Mouse (Mus musculus) kidney, postnatal 4 days (tissue): Measurements from ENCODE around the gene Cnr2.
"Not testable (repeated sequence)": the region's sequence is repeated elsewhere in the genome, so short reads cannot be mapped to it uniquely, and the experiment has no call there.

Experiments
- DNase-seq, 2 experiments: peaks; one replicate each; pipeline ENCODE4 v3.0.0; 2021; ENCODE audit warnings: mixed read lengths in 2 of 2

The Cnr2 gene

GRCm38 (mm10) chr4:135938858-135939257, 43.7 kb downstream of the Cnr2 start:
- no peak for DNase-seq

GRCm38 (mm10) chr4:135941026-135941425, 45.8 kb downstream of the Cnr2 start:
- DNase-seq: not testable (repeated sequence)

GRCm38 (mm10) chr4:135942193-135942592, 47.0 kb downstream of the Cnr2 start:
- DNase-seq: no peak

DNA sequence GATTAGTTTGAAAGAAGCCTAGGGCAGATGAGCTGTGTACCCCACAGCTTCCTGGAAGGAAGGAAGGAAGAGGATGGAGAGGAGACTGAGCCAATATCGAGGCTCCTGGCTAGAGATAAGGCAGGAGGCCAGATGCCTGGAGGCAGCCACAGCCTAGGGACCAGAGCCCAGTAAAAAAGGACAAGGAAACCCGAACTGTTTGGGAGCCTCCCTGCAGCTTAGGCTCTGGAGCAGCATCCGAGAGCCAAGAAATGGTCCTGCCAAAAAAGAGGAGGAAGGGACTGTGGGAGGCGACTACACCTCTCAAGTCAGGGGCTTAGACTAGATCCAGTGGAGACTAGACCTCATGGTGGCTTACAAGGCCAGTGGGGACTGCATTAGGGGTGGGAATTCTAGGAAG, 48.2 kb downstream of the Cnr2 start:
- DNase-seq: no peak

DNA sequence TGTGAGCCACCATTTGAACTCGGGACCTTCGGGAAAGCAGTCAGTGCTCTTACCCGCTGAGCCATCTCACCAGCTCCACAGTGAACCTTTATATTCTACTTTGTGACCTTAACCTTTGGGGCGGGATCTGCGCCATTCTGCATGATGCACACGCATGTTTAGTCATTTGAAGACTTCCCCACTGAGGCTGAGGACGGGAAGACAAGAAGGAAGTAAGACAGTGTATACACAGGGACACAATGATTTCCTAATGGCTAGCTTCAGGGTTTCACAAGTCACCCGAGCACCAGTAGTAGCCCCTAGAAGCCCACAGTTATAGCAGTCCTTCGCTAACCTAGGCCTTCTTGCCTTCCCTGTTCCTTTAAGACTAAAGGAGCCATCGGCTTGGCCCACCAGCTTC, 50.5 kb downstream of the Cnr2 start:
- no peak for DNase-seq

DNA sequence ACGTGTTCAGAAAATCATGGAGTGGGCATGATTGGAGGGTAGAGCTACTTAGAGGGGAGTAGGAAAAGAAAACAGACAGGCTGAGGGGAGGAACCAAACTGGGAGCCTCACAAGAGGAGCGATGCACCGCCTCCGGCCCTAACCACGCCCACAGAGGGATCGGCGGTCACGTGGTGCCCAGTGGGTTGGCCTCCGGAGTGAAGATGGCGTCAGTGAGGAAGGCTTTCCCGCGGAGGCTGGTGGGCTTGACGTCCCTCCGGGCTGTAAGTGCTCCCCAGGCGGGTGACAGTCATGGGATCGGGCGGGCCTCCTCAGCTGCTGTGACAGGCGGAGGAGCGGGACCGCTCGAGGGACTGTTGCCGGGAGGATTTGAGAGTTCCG, 51.1 kb downstream of the Cnr2 start, which contains the start of gene Hmgcl:
Gene Hmgcl (plus strand): TSS at position 171 of the 381 bp plus-strand sequence.
- peak; percentile 99 for DNase-seq

DNA sequence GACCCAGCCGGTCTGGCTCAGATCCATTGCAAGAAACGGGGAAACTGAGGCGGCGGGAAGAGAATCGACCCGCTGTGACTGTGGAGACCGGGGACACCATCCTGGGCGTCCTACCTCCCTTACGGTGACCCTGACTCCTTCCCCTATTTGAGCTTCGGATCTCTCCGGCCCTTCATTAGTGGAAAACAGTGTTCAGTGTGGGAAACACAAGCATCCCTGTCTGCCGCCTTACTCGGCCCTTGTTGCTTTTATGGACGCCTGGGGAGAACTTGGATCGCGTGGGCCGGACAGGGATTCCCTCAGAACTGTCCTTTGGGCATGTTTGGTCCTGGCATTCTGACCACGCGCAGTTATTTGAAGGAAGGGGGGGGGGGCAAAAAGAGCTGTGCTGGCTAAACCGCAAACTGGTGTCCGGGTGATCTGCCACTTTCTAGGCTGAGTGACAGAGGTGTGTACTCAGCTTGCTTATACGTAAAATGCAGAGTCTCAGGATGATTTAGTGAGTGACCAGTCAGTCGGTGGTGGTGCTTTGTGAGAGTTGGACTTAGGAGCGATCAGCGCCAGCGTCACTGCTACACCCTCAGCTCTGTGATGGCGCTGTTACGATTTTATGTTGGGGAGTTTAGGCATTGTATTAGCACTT, 51.6 kb downstream of the Cnr2 start:
- DNase-seq: peak; percentile 32 to 56

DNA sequence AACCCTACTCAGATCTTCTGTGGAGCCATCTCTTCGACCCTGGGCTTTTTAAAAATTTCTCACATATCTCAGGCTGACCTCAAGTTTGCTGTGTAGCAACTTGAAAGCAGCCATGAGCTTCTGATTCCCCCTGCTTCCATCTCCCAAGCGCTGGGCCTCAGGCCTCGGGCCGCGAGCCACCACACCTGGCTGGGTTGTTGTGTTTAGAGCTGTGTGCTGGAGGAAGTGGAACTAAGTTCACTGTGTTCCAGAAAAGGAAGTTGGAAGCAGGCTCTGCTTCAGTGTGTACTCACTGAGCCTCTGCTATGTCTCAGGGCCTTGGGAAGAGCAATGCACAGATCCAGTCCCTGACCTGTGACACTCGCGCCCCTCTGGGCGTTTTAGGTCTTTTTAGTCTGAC, 52.9 kb downstream of the Cnr2 start:
- DNase-seq: no peak

- DNase-seq: peak in 1 of 2 experiments; percentile 54
These were observed 54.3 kb downstream of the Cnr2 start for GRCm38 (mm10) chr4:135949475-135949874.

DNA sequence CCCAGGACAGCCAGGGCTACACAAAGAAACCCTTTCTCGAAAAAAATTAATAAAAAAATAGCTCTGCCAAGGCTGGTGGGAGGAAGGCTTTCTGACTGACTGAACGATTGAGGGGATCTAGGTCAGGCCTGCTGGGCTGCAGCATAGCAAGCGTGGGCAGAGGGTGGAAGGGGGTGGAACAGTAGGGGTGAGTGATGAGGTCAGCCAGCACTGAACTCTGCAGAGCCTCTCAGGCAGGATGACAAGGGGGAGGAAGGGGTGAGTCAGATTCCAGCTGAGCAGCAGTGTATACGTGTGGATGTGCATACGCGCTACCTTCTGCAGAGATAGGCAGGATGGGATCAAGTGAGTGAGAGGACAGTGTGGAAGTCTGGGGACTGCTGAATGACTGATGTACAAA, 54.7 kb downstream of the Cnr2 start:
- DNase-seq: peak in 1 of 2 experiments; percentile 62

DNA sequence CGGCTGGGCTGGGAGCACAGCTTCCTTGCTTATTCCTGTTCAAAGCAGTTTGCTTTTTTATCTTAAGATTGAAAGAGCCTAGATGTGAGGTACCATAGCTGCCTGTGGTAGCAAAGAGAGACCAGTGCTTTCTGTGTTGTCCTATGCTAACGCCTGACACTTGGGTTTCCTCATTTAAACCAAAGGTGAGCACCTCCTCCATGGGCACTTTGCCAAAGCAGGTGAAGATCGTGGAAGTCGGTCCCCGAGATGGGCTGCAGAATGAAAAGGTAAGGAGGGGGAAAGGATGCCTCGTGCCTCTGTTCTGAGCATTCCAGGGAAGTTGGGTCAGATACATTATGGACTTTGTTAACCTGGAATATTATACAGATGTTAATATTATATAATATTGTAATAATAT, 55.2 kb downstream of the Cnr2 start:
- no peak for DNase-seq

GRCm38 (mm10) chr4:135951505-135951904, 56.3 kb downstream of the Cnr2 start:
- DNase-seq: peak in 1 of 2 experiments; percentile 44

- DNase-seq: no peak
These were observed 58.0 kb downstream of the Cnr2 start for GRCm38 (mm10) chr4:135953179-135953578.

DNA sequence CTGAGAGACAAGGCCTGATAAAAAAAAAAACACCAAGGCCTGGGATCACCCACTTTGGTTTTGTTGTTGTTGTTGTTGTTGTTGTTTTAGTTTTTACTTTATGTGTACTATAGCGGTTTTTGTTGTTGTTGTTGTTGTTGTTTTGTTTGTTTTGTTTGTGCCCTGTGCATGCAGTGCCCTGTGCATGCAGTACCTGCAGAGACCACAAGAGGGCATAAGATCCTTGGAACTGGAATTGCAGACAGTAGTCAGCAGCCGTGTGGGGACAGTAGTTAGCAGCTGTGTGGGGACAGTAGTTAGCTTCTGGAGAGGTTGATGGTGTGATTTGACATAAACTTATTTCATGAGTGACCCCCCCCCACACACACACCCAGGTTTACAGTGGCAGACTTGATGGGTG, 59.0 kb downstream of the Cnr2 start:
- peak; percentile 86 to 87 for DNase-seq

DNA sequence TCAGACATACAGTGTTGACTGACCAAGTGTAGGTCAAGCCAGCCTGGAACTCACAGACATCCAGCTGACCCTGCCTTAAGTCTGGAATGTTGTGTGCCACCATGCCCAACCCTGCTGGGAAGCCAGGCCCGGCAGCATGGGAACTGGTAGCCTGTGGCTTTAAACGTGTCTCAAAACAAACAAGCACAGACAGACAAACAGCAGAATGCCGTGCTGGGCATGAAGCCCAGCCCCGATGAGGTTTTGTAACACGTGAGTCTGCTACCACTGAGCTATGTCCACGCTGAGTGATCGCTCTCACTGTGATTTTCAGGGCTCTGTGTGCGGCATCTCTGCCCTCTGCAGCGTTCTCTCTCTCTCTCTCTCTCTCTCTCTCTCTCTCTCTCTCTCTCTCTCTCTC, 60.7 kb downstream of the Cnr2 start:
- DNase-seq: no peak

DNA sequence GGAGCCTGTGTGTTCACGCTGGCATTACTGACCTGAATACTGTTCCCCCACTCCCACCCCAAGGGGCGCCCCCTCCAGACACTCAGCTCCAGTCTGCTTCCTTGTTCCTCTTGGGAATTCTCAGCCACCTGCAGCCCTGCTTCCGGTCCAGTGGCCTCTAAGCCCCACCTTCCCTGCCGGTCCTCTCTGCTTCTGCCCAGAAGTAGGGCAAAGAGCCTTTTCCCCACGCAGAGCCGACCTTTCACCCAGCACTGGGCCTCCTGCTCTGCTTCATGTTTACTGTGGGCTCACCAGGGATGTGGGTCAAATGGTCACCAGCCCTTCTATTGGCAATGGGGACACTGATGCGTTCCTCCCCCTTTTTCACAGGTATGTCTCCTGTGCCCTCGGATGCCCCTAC, 63.2 kb downstream of the Cnr2 start:
- DNase-seq: peak; percentile 60 to 76

DNA sequence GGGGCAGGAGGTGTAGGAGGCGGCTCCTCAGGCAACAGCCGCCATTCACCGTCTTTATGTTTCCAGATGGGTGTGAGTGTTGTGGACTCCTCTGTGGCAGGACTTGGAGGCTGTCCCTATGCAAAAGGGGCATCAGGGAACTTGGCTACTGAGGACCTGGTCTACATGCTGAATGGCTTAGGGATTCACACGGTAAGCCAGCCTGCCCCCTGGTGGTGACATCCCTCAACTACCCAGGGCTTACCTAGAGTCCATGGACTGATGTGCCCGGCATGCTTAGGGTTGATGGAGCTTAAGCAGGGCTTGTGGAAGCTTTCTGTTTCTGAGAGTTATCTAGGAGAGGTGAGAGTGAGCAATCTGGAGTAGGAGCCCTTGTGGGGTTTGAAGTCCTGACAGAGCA, 65.5 kb downstream of the Cnr2 start:
- peak; percentile 90 to 91 for DNase-seq

- no peak for DNase-seq
These were observed 66.5 kb downstream of the Cnr2 start for GRCm38 (mm10) chr4:135961709-135962108.

DNA sequence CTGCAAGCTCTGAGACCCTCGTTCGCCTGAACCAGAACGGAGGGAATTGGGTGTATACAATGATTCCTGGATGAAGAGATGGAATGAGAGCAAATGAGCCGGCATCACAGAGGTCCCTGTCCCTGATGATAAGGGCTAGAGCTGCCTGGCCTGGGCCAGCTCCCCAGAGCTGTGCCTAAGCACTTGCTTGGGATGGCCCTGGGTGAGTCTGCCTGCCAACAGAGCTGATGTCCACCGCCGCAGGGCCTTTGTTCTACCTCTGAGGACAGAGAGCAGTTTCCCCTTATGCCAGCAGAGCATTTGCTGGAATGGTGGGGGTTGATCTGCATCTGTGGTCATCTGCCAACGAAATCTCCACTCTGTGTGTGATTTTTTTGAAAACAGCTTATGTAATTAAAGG, 67.0 kb downstream of the Cnr2 start:
- DNase-seq: no peak

- no peak for DNase-seq
These were observed 67.8 kb downstream of the Cnr2 start for GRCm38 (mm10) chr4:135962946-135963345.

- DNase-seq: peak; percentile 96 to 98
These were observed 68.4 kb downstream of the Cnr2 start, which contains the start of gene Gale for GRCm38 (mm10) chr4:135963457-135964193. Gene Gale (plus strand): TSS chr4:135963727.

GRCm38 (mm10) chr4:135964426-135964825, 69.2 kb downstream of the Cnr2 start:
- DNase-seq: peak; percentile 58 to 75

DNA sequence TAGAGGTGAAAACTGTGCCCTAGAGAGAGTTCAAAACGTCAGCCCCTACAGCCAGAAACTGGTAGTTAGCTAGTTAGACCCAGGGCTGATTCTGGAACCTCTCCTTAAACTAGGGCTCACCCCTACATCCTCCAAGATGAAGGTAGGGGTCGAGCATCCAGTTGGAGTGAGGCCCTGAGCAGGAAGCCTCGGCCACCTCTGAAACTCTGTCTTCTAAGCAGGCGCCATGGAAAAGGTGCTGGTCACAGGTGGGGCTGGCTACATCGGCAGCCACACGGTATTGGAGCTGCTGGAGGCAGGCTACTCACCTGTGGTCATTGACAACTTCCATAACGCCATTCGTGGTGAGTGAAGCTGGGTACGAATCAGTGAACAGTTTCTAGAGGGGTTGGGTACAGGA, 69.9 kb downstream of the Cnr2 start:
- no peak for DNase-seq

- DNase-seq: no peak
These were observed 71.1 kb downstream of the Cnr2 start for GRCm38 (mm10) chr4:135966283-135966682.
